Comparison of ENCODE assay signal across 10 mouse cellular contexts in genomic region chr7:99238417-99238816, GRCm38 (mm10). TPM values are rescaled to one million over a fixed set of nuclear protein-coding genes. Genes with fewer than 3 reads are reported as not detected.
DNase-seq lines count a peak whose midpoint lies in the region; ATAC-seq lines count a peak whose summit lies in the region.
"Had no signal": no experiment of that assay in that cellular context is flagged by ENCODE, and none has a peak within 500 bp of the region (broad histone marks: within the 10 kb centered on the region; RNA-seq: fewer than 3 reads in every experiment).

TSS of gene Mogat2 (minus strand) at chr7:99238619.

- peak within 1 kb of the TSS; percentile 22 to 24; a peak in 3 of 4 replicates for H3K4me3 ChIP-seq in heart, embryonic 14.5 days (ENCODE audit: control insufficient read depth in 1 of 2, insufficient read depth in 1 of 2, low read depth in 1 of 2, low read length in 2 of 2)
- H3K4me3 ChIP-seq in embryonic facial prominence, embryonic 10.5 days = peak within 1 kb of the TSS; percentile 51
- peak within 1 kb of the TSS; percentile 33 for H3K4me3 ChIP-seq in limb, embryonic 11.5 days (ENCODE audit: low read depth, low read length)

- no peak for DNase-seq in heart, postnatal 25 days (ENCODE audit: low spot score)
- peak; percentile 75 for DNase-seq in embryonic facial prominence, embryonic 10.5 days (ENCODE audit: low spot score)
- peak; percentile 64 for DNase-seq in limb, embryonic 11.5 days (ENCODE audit: low spot score)
- peak; percentile 51 for DNase-seq in neural tube, embryonic 10.5 days (ENCODE audit: extremely low spot score, low spot score)
- no peak for DNase-seq in testis, postnatal 10 days (ENCODE audit: low spot score)
- no peak for DNase-seq in cerebellum, postnatal 14 days
- DNase-seq in urinary bladder, postnatal 4 days (ENCODE audit: low spot score in 2 of 2) = no peak
- DNase-seq: cerebellum, postnatal 10 days had no signal

- intact Hi-C loops in heart, postnatal 25 days (cut with DNase I) = no loop called here

- ATAC-seq in heart, embryonic 14.5 days (ENCODE audit: insufficient number of reproducible peaks, insufficient read depth, low FRiP score, low read depth) = peak; percentile 52; the same call in 1 of the 2 replicates
- peak; percentile 72 for ATAC-seq in limb, embryonic 11.5 days (ENCODE audit: insufficient number of reproducible peaks, low FRiP score, low TSS enrichment, low read depth)

- 3% methylated on average over 13 of the region's 13 CpGs for WGBS in heart, embryonic 14.5 days
- 3% methylated on average over 13 of the region's 13 CpGs for WGBS in embryonic facial prominence, embryonic 10.5 days
- WGBS in limb, embryonic 11.5 days = 2% methylated on average over 13 of the region's 13 CpGs

- peaks cover 3% of the 10 kb centered on the region; the same call in 1 of the 2 replicates for H3K27me3 ChIP-seq in heart, embryonic 14.5 days (ENCODE audit: control insufficient read depth, insufficient read depth, low read length)
- peaks cover 10% of the 10 kb centered on the region for H3K27me3 ChIP-seq in embryonic facial prominence, embryonic 10.5 days (replicated peaks; ENCODE audit: low read depth, poor library complexity, severe bottlenecking)
- H3K27me3 ChIP-seq in limb, embryonic 11.5 days (ENCODE audit: control insufficient read depth, insufficient read depth, low read length) = no peaks in the 10 kb centered on the region

- H3K27ac ChIP-seq in heart, embryonic 14.5 days (replicated peaks in 1 of 2; ENCODE audit: control insufficient read depth in 1 of 2, insufficient read depth in 1 of 2, low read depth in 2 of 2, low read length in 2 of 2) = no peak within 1 kb of the TSS
- peak within 1 kb of the TSS; percentile 87 for H3K27ac ChIP-seq in embryonic facial prominence, embryonic 10.5 days (replicated peaks)
- H3K27ac ChIP-seq in limb, embryonic 11.5 days (replicated peaks; ENCODE audit: low read depth, low read length) = 0 out of 2 replicates have a peak within 1 kb of the TSS, but pooled peaks have one; percentile 39

- peaks cover 10 to 17% of the 10 kb centered on the region in 2 experiments for H3K4me1 ChIP-seq in heart, embryonic 14.5 days (ENCODE audit: control insufficient read depth in 2 of 2, insufficient read depth in 2 of 2, low read length in 2 of 2)
- H3K4me1 ChIP-seq in embryonic facial prominence, embryonic 10.5 days = peaks cover 50% of the 10 kb centered on the region
- peaks cover 31% of the 10 kb centered on the region for H3K4me1 ChIP-seq in limb, embryonic 11.5 days (ENCODE audit: control insufficient read depth, insufficient read depth, low read length)

- H3K4me2 ChIP-seq in heart, embryonic 14.5 days (ENCODE audit: low read length) = peak within 1 kb of the TSS; percentile 63
- H3K4me2 ChIP-seq in limb, embryonic 11.5 days (ENCODE audit: low read depth, severe bottlenecking) = peak within 1 kb of the TSS; percentile 54

- H3K9ac ChIP-seq in heart, embryonic 14.5 days (ENCODE audit: low read length) = peak within 1 kb of the TSS; percentile 51; the same call in 1 of the 2 replicates
- peak within 1 kb of the TSS; percentile 55 for H3K9ac ChIP-seq in limb, embryonic 11.5 days (ENCODE audit: low read length)

- no peaks in the 10 kb centered on the region for H3K9me3 ChIP-seq in heart, embryonic 14.5 days (ENCODE audit: control insufficient read depth, low read length)
- no peaks in the 10 kb centered on the region for H3K9me3 ChIP-seq in embryonic facial prominence, embryonic 10.5 days
- H3K9me3 ChIP-seq in limb, embryonic 11.5 days (ENCODE audit: control insufficient read depth, low read length) = no peaks in the 10 kb centered on the region
- H3K9me3 ChIP-seq: G1E had no signal

- no peaks in the 10 kb centered on the region for H3K36me3 ChIP-seq in heart, embryonic 14.5 days (ENCODE audit: control insufficient read depth, insufficient read depth, low read length)
- no peaks in the 10 kb centered on the region for H3K36me3 ChIP-seq in embryonic facial prominence, embryonic 10.5 days (replicated peaks)
- H3K36me3 ChIP-seq in limb, embryonic 11.5 days (ENCODE audit: control insufficient read depth, insufficient read depth, low read length) = no peaks in the 10 kb centered on the region
- H3K36me3 ChIP-seq: G1E had no signal

RNA-seq across cellular contexts. Expression of gene Mogat2, which starts in this region (rescaled TPM):
- polyA plus RNA-seq in heart, embryonic 14.5 days (2014; fragmentation: Nextera tagmentation; extraction: Ambion mirVana) = 1.1 and 1.7 TPM in 2 replicates
- total RNA-seq in heart, postnatal 25 days (2021) = not detected
- 38.5 and 46.1 TPM in 2 replicates for polyA plus RNA-seq in embryonic facial prominence, embryonic 10.5 days (2016; fragmentation: Nextera tagmentation; extraction: Ambion mirVana)
- 37.0 and 41.3 TPM in 2 replicates for polyA plus RNA-seq in limb, embryonic 11.5 days (2014; fragmentation: Nextera tagmentation; extraction: Ambion mirVana)
- total RNA-seq: G1E had no signal

Comparison
In these comparisons a context has a peak if more than half of its experiments do, and no peak if none do; other contexts are left out.
1. RNA of gene Mogat2 (polyA plus RNA-seq): 37.0 to 41.3 TPM in limb, embryonic 11.5 days and 38.5 to 46.1 TPM in embryonic facial prominence, embryonic 10.5 days; 1.1 to 1.7 TPM in heart, embryonic 14.5 days; every median in the first group is over 10 times any median in the second.
2. H3K27ac ChIP-seq: peak in embryonic facial prominence, embryonic 10.5 days (single experiment) and limb, embryonic 11.5 days (single experiment); none in heart, embryonic 14.5 days (0 of 2).
3. DNase-seq: peak in embryonic facial prominence, embryonic 10.5 days (single experiment), limb, embryonic 11.5 days (single experiment) and neural tube, embryonic 10.5 days (single experiment); none in heart, postnatal 25 days (single experiment), testis, postnatal 10 days (single experiment), cerebellum, postnatal 14 days (0 of 2) and urinary bladder, postnatal 4 days (0 of 2).
4. Peak in every context shown above with its lines, with median percentiles within 50 percentile points of each other: H3K4me3 ChIP-seq.